Mouse (Mus musculus) liver, embryonic 14.5 days (tissue): Measurements from ENCODE around the gene Cavin2.

Source experiments
- CTCF ChIP-seq: IDR thresholded peaks from 2 replicates; pipeline ENCODE4 v1.5.1; 2016; ENCODE audit warnings: antibody characterized with exemption, low read depth, control low read depth
- EP300 ChIP-seq: IDR thresholded peaks from 2 replicates; pipeline ENCODE4 v1.6.1; 2016; ENCODE audit warnings: antibody characterized with exemption, low read depth

GRCm38 (mm10) chr1:51250302-51250701 lies 38.6 kb upstream of the Cavin2 start:
- TF ChIP-seq CTCF (no peak), EP300 (no peak)
